Mouse (Mus musculus): ENCODE measurements at regions not wholly inside any gene's neighbourhood (a gene's known extent, or its start where the extent isn't known, plus 50 kb on each side); places are given as distances from the start of the nearest gene placed in this dataset.

DNA sequence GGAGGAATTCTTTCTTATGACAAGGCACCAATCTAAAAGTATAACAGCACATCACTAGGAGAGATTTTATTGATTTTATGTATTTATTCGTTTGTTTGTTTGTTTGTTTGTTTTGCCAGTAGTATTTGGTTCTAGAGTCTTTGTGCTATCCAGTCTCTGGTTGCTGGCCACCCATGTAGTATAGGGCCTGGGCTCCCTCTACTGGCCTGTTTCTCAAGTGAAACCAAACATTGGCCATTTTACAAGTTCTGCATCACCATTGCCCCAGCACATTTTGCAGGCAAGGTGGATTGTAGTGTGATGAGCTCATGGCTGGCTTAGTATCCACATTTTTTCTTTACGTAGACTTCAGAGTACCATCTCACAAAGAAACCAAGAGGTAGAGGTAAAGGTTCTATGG, 376.9 kb upstream of the Luzp2 start:
- no peaks in the 10 kb centered on the region for H3K36me3 ChIP-seq (ENCODE audit: insufficient read depth, low read length)
- 45% methylated on average over 2 of the region's 2 CpGs for WGBS
- H3K27ac ChIP-seq: no peak overlapping the region
- no peak overlapping the region for H3K9ac ChIP-seq (ENCODE audit: low read depth, low read length)
- no peak overlapping the region for H3K4me3 ChIP-seq (replicated peaks; ENCODE audit: low read depth, low read length)
- DNase-seq (ENCODE audit: low spot score) (peak; percentile 48), ATAC-seq (replicated peaks; ENCODE audit: low FRiP score, low read depth) (no peak)
- peak; percentile 73 for TF ChIP-seq CTCF (IDR thresholded peaks at IDR 0.05; ENCODE audit: low read depth)
- H3K4me2 ChIP-seq (ENCODE audit: low read length): no peak overlapping the region
- H3K27me3 ChIP-seq (ENCODE audit: insufficient read depth, low read length): no peaks in the 10 kb centered on the region
- no peaks in the 10 kb centered on the region for H3K4me1 ChIP-seq (replicated peaks; ENCODE audit: insufficient read depth, low read length)
- H3K9me3 ChIP-seq (replicated peaks; ENCODE audit: low read length): no peaks in the 10 kb centered on the region

- no peak for TF ChIP-seq CTCF (IDR thresholded peaks at IDR 0.05; ENCODE audit: low read depth)
- H3K9ac ChIP-seq (ENCODE audit: low read depth, low read length): no peak overlapping the region
- WGBS: 63% methylated on average over 1 of the region's 1 CpGs
- no peak overlapping the region for H3K4me3 ChIP-seq (replicated peaks; ENCODE audit: low read depth, low read length)
- H3K4me1 ChIP-seq (replicated peaks; ENCODE audit: insufficient read depth, low read length): no peaks in the 10 kb centered on the region
- ATAC-seq (replicated peaks; ENCODE audit: low FRiP score, low read depth) (no peak), DNase-seq (ENCODE audit: low spot score) (peak; percentile 67)
- no peaks in the 10 kb centered on the region for H3K27me3 ChIP-seq (ENCODE audit: insufficient read depth, low read length)
- no peak overlapping the region for H3K4me2 ChIP-seq (ENCODE audit: low read length)
- H3K27ac ChIP-seq: no peak overlapping the region
- no peaks in the 10 kb centered on the region for H3K36me3 ChIP-seq (ENCODE audit: insufficient read depth, low read length)
- no peaks in the 10 kb centered on the region for H3K9me3 ChIP-seq (replicated peaks; ENCODE audit: low read length)
Observed at GRCm38 (mm10) chr7:54491254-54491653, 344.0 kb upstream of the Luzp2 start.

GRCm38 (mm10) chr7:54505235-54505634, 330.1 kb upstream of the Luzp2 start:
- Histone ChIP-seq H3K27ac (no peak overlapping the region), H3K4me3 (replicated peaks; ENCODE audit: low read depth, low read length) (no peak overlapping the region), H3K27me3 (ENCODE audit: insufficient read depth, low read length) (no peaks in the 10 kb centered on the region), H3K9ac (ENCODE audit: low read depth, low read length) (no peak overlapping the region), H3K4me2 (ENCODE audit: low read length) (no peak overlapping the region), H3K9me3 (replicated peaks; ENCODE audit: low read length) (no peaks in the 10 kb centered on the region), H3K36me3 (ENCODE audit: insufficient read depth, low read length) (no peaks in the 10 kb centered on the region), H3K4me1 (replicated peaks; ENCODE audit: insufficient read depth, low read length) (no peaks in the 10 kb centered on the region)
- DNase-seq (ENCODE audit: low spot score) (no peak), ATAC-seq (replicated peaks; ENCODE audit: low FRiP score, low read depth) (no peak)
- TF ChIP-seq CTCF (IDR thresholded peaks at IDR 0.05; ENCODE audit: low read depth): no peak

- DNase-seq (ENCODE audit: low spot score) (no peak), ATAC-seq (replicated peaks; ENCODE audit: low FRiP score, low read depth) (no peak)
- Histone ChIP-seq H3K27ac (no peak overlapping the region), H3K9me3 (replicated peaks; ENCODE audit: low read length) (no peaks in the 10 kb centered on the region), H3K36me3 (ENCODE audit: insufficient read depth, low read length) (no peaks in the 10 kb centered on the region), H3K9ac (ENCODE audit: low read depth, low read length) (no peak overlapping the region), H3K4me3 (replicated peaks; ENCODE audit: low read depth, low read length) (no peak overlapping the region), H3K4me1 (replicated peaks; ENCODE audit: insufficient read depth, low read length) (no peaks in the 10 kb centered on the region), H3K4me2 (ENCODE audit: low read length) (no peak overlapping the region), H3K27me3 (ENCODE audit: insufficient read depth, low read length) (no peaks in the 10 kb centered on the region)
- no peak for TF ChIP-seq CTCF (IDR thresholded peaks at IDR 0.05; ENCODE audit: low read depth)
- 65% methylated on average over 2 of the region's 2 CpGs for WGBS
Observed at GRCm38 (mm10) chr7:54507006-54507405, 328.3 kb upstream of the Luzp2 start.

DNA sequence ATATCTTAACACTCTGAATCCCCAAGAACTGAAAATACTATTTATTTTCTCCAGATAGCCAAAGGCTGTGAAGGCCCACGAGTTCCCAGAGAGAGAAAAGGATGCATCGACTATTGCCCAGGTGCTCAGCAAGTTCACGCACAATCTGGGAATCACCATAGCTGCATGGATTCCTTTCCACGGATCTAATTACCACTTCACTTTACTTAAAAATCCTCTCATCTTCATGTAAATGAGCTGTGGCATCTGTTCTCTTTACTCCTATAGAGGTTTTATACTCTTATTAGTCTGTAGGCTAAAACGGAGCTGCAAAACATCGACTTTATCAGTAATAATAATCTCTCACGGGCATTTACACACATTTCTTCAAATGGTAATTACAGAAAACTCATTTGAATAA, 299.6 kb upstream of the Luzp2 start:
- Histone ChIP-seq H3K27me3 (ENCODE audit: insufficient read depth, low read length) (no peaks in the 10 kb centered on the region), H3K4me3 (replicated peaks; ENCODE audit: low read depth, low read length) (no peak overlapping the region), H3K4me1 (replicated peaks; ENCODE audit: insufficient read depth, low read length) (no peaks in the 10 kb centered on the region), H3K36me3 (ENCODE audit: insufficient read depth, low read length) (no peaks in the 10 kb centered on the region), H3K9me3 (replicated peaks; ENCODE audit: low read length) (no peaks in the 10 kb centered on the region), H3K4me2 (ENCODE audit: low read length) (no peak overlapping the region), H3K27ac (no peak overlapping the region), H3K9ac (ENCODE audit: low read depth, low read length) (no peak overlapping the region)
- ATAC-seq (replicated peaks; ENCODE audit: low FRiP score, low read depth): no peak
- TF ChIP-seq CTCF (IDR thresholded peaks at IDR 0.05; ENCODE audit: low read depth): no peak
- 71% methylated on average over 7 of the region's 7 CpGs for WGBS
- DNase-seq (ENCODE audit: low spot score): no peak

- TF ChIP-seq CTCF (IDR thresholded peaks at IDR 0.05; ENCODE audit: low read depth): no peak
- WGBS: 55% methylated on average over 3 of the region's 3 CpGs
- no peaks in the 10 kb centered on the region for H3K36me3 ChIP-seq (ENCODE audit: insufficient read depth, low read length)
- H3K9me3 ChIP-seq (replicated peaks; ENCODE audit: low read length): no peaks in the 10 kb centered on the region
- H3K4me1 ChIP-seq (replicated peaks; ENCODE audit: insufficient read depth, low read length): no peaks in the 10 kb centered on the region
- no peak overlapping the region for H3K4me2 ChIP-seq (ENCODE audit: low read length)
- H3K9ac ChIP-seq (ENCODE audit: low read depth, low read length): no peak overlapping the region
- no peak overlapping the region for H3K27ac ChIP-seq
- no peaks in the 10 kb centered on the region for H3K27me3 ChIP-seq (ENCODE audit: insufficient read depth, low read length)
- no peak for ATAC-seq (replicated peaks; ENCODE audit: low FRiP score, low read depth)
- no peak overlapping the region for H3K4me3 ChIP-seq (replicated peaks; ENCODE audit: low read depth, low read length)
- no peak for DNase-seq (ENCODE audit: low spot score)
Observed at GRCm38 (mm10) chr7:54557436-54557835, 277.9 kb upstream of the Luzp2 start.

GRCm38 (mm10) chr7:54565569-54566179, 269.6 kb upstream of the Luzp2 start:
- no peaks in the 10 kb centered on the region for H3K27me3 ChIP-seq (ENCODE audit: insufficient read depth, low read length)
- H3K27ac ChIP-seq: no peak overlapping the region
- DNase-seq (ENCODE audit: low spot score) (no peak), ATAC-seq (replicated peaks; ENCODE audit: low FRiP score, low read depth) (no peak)
- 65% methylated on average over 3 of the region's 3 CpGs for WGBS
- no peaks in the 10 kb centered on the region for H3K4me1 ChIP-seq (replicated peaks; ENCODE audit: insufficient read depth, low read length)
- no peak overlapping the region for H3K9ac ChIP-seq (ENCODE audit: low read depth, low read length)
- TF ChIP-seq CTCF (IDR thresholded peaks at IDR 0.05; ENCODE audit: low read depth): no peak
- H3K4me3 ChIP-seq (replicated peaks; ENCODE audit: low read depth, low read length): no peak overlapping the region
- no peak overlapping the region for H3K4me2 ChIP-seq (ENCODE audit: low read length)
- H3K36me3 ChIP-seq (ENCODE audit: insufficient read depth, low read length): no peaks in the 10 kb centered on the region
- H3K9me3 ChIP-seq (replicated peaks; ENCODE audit: low read length): no peaks in the 10 kb centered on the region

Measured in kidney, postnatal 0 days (tissue).